Mouse (Mus musculus): ENCODE data around the gene Apbb2.

GRCm38 (mm10) chr5:66470837-66471236 is 147.7 kb downstream of the Apbb2 start:
- TF ChIP-seq CTCF (IDR thresholded peaks at IDR 0.05) = no peak
- no peak for TF ChIP-seq EP300 (IDR thresholded peaks at IDR 0.05)

All from lung, postnatal 0 days (tissue).